Mouse (Mus musculus) lung, adult 2 months (tissue): Measurements from ENCODE around the gene Gid8. TPM values are rescaled to one million over a fixed set of nuclear protein-coding genes. Genes with fewer than 3 reads are reported as not detected.

Experiments
- DNase-seq: peaks from one replicate; pipeline ENCODE4 v3.0.0; 2022
- H3K4me1 ChIP-seq: fragments of 200-500 bp; 2 replicates; pipeline ENCODE4 v1.6.1; 2011; ENCODE audit warnings: low read length; ENCODE audit not compliant: control insufficient read depth, insufficient read depth
- H3K4me3 ChIP-seq: fragments of 200-500 bp; replicated peaks from 2 replicates; pipeline ENCODE3; 2011; ENCODE audit warnings: low read depth, mild to moderate bottlenecking, control low read depth, low read length; ENCODE audit errors: extremely low read depth
- CTCF ChIP-seq: fragments of 200-500 bp; IDR thresholded peaks from 2 replicates; pipeline ENCODE4 v1.5.1; 2011; ENCODE audit warnings: mild to moderate bottlenecking, low read length, control low read depth; ENCODE audit not compliant: insufficient read depth
- POLR2A ChIP-seq: fragments of 200-500 bp; IDR thresholded peaks from 2 replicates; pipeline ENCODE4 v1.6.1; 2011; ENCODE audit warnings: low read depth, mild to moderate bottlenecking, control low read depth, low read length, borderline replicate concordance; ENCODE audit errors: extremely low read depth
- WGBS: fragments of 180-500 bp; shearing (Covaris S2); methylation state at CpG from one replicate; pipeline ENCODE4 v1.1.7; 2018; 5-methylcytosine and 5-hydroxymethylcytosine counted together
- polyA plus RNA-seq: library from polyadenylated mRNA; depleted of rRNA; stranded (reverse); fragments of >200 nt; gene quantifications from 2 replicates; pipeline ENCODE4 v1.2.3, GENCODE M21; 2012; rRNA removed

Gid8 gene
- polyA plus RNA-seq, 1 experiment, result 27.8 TPM

DNA sequence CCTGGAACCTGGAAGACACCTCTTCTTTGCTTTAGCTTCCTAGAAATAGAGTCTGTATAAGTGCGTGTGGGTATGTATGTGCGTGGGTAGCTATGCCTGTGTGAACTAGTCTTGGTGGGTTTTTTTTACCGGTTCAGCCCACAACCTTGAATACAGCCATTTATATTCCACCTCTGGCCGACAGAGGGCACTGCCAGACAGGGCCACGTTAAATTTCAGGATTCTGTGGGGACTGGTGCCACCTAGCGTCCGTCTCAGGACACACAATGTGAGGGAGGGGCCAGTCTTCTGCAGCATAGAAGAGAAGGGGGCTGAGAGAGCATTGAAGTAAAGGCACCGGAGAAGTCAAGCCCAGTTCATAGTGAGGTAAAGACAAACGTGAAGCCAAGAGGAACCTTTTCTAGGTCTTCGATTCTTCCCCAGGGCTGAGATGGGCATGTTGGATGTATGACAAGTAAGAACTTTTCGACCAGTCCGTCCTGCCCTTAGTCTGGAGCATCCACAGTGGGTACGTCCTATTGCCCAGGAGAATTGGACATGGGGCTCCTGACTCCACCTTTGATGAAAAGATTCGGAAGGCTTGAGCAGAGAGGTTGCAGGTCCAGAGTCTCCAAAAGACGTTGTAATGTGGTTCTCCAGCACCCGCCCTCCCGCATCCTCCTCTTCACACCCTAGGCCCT, 35.5 kb downstream of the Gid8 start:
- H3K4me1 ChIP-seq, result no peaks in the 10 kb centered on the region
- peak; percentile 85 for DNase-seq
- H3K4me3 ChIP-seq, result no peak overlapping the region
- no peak for TF ChIP-seq POLR2A
- peak; percentile 100 for TF ChIP-seq CTCF
- 31% methylated on average over 17 of the region's 17 CpGs for WGBS

DNA sequence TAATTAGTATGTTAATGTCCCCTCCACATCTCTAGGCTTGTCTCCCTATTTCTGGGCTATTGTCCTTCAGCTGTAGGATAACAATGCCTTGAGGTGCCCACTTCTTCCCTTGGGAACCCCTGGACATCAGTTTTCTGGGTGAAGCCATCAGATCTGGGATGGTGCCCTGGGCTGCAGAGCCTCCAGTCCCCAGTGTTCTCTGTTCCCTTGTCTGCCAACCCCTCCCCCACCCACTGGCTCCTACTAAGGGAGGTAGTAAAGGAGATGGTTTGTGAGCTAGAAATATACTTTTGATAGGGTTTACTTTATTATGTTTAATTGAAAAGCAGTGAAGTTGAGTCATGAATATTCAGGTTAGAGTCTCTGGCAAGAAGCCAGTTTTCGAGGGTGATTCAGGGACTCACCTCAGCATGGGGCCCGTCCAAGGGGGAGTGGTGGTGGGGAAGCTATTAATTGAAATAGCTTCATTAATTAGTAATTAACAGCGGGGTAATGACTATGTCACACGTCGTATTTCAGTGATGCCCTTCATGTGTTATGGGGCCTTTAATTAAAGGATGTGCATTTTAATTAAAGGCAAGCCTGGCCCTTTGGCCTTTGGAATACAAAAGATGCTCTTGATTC, 36.8 kb downstream of the Gid8 start:
- DNase-seq, result no peak
- Histone ChIP-seq H3K4me3 (no peak overlapping the region), H3K4me1 (no peaks in the 10 kb centered on the region)
- WGBS, result 44% methylated on average over 5 of the region's 5 CpGs
- TF ChIP-seq POLR2A, result no peak
- no peak for TF ChIP-seq CTCF

DNA sequence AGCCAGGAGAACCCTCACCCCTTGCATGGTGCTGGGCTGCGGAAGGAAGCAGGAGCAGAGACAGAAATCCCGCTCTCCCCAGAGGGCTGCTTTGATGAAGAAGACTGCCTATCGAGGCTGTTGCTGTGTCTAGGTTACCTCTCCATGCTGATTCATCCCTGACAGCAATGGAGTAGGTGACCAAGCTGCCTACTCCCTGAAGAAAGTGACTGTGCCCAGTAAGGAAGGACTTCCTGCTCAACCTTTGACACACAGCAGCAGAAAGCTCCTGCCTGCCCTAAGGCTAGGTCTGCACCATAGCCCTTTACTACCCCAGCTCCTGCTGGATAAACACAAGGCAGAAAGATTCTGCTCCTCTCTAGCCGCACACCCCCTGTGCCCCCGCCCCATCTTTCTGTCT, 39.0 kb downstream of the Gid8 start:
- WGBS, result 36% methylated on average over 5 of the region's 5 CpGs
- H3K4me3 ChIP-seq, result no peak overlapping the region
- no peaks in the 10 kb centered on the region for H3K4me1 ChIP-seq
- TF ChIP-seq CTCF (no peak), POLR2A (no peak)
- no peak for DNase-seq

DNA sequence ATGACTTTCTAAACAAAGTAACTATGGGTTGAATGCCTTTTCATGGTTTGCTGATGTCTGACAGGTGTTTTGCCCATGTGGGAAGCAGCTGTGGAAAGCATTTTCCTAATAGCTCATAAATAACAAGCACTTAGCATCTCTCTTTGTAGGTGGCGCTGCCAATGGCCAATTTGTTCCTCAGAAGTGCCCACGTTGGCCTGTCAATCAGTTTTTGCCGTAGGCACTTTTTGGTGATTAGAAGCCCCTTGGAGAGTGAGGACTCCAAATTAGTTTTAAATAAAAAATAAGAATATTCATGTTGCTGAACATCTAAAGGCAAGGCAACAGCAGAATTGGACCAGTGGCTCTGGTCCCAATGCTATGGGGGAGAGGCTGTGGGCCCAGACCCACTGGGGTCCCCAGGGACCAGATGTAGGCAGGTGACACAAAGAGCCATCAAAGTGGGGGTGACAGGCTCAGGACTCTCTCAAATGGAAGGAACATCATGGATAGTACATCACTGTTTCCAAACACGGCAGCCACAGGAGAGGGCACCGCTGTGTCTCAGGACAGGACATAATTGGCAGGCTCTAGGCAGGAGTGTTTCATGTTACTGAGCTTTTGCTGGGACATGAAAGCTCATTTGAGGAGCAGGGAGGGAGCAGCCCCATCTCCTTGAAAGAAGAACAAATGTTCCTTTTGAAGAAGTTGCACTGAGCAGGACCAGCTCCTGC, 45.2 kb downstream of the Gid8 start:
- H3K4me1 ChIP-seq, result no peaks in the 10 kb centered on the region
- WGBS, result 76% methylated on average over 5 of the region's 5 CpGs
- no peak overlapping the region for H3K4me3 ChIP-seq
- TF ChIP-seq POLR2A (no peak), CTCF (no peak)
- DNase-seq, result no peak

- no peak overlapping the region for H3K4me3 ChIP-seq
- 2% methylated on average over 8 of the region's 8 CpGs for WGBS
- no peak for DNase-seq
- H3K4me1 ChIP-seq, result no peaks in the 10 kb centered on the region
- no peak for TF ChIP-seq POLR2A
- no peak for TF ChIP-seq CTCF
Measured at GRCm38 (mm10) chr2:180755896-180756295, 46.0 kb downstream of the Gid8 start.

DNA sequence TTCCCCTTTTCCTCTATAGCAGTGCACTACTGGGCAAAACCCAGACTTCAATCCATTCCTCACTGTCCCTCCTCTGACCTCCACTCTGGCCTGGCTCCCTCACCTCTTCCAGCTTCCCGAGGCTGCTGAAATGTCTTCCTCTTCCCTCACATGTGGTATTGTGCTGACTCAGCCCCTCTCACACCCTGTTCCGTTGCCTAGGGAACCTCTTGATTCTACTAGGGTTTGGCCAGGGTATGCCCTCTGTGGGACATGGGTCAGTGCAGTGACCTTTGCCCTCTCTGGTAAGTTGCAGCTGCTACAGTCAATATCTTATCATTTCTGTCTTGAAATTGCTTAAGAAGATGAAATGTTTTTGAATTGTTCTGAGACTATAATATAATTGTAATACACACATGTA, 46.9 kb downstream of the Gid8 start:
- 35% methylated on average over 2 of the region's 2 CpGs for WGBS
- TF ChIP-seq CTCF (no peak), POLR2A (no peak)
- DNase-seq, result no peak

DNA sequence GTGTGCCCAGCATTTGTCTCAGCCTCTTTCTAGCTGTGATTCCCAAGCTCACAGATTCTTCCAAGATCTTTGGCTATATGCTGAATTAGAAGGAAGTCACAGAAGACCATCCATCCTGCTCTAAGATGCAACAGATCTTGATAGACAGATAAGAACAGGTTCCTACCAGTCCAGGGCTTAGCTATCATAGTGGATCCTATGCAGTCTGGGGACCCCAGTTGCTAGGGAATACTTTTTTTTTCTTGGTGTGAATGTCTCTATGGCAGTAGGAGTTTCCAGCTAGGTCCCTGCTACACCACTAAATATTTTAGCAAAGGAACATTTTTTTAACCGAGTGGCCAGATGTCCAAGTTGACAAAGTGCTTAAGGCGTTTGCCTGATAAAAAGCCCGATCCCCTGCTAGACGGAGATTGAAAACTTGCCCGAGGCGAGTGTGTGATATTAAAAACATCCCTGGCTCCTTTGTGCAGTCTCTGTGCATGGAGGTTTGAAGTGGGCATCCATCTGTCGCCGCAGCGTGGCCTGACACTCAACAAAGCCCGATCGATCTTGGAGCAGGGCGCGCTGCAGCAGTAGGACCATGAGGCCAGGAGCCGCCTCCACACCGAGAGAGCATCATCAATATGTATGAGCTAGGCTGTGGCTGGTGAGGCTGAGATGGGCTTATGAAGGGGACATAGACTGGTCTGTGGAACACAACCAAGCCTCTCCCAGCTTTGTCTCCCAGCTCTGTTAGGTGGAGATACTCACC, 48.8 kb downstream of the Gid8 start:
- Histone ChIP-seq H3K4me3 (no peak overlapping the region), H3K4me1 (no peaks in the 10 kb centered on the region)
- TF ChIP-seq POLR2A (no peak), CTCF (no peak)
- WGBS, result 46% methylated on average over 15 of the region's 15 CpGs
- no peak for DNase-seq

More for the DNA sequence above, 46.9 kb downstream of the Gid8 start:
- H3K4me3 ChIP-seq, result no peak overlapping the region
- no peaks in the 10 kb centered on the region for H3K4me1 ChIP-seq

GRCm38 (mm10) chr2:180764986-180765385, 55.1 kb downstream of the Gid8 start:
- TF ChIP-seq CTCF (no peak), POLR2A (no peak)
- Histone ChIP-seq H3K4me1 (no peaks in the 10 kb centered on the region), H3K4me3 (no peak overlapping the region)
- WGBS, result 78% methylated on average over 11 of the region's 11 CpGs
- DNase-seq, result no peak

- WGBS, result 72% methylated on average over 7 of the region's 7 CpGs
- no peak for TF ChIP-seq POLR2A
- TF ChIP-seq CTCF, result no peak
- H3K4me1 ChIP-seq, result no peaks in the 10 kb centered on the region
- no peak overlapping the region for H3K4me3 ChIP-seq
- no peak for DNase-seq
Measured at GRCm38 (mm10) chr2:180765713-180766112, 55.8 kb downstream of the Gid8 start.

Other genes with a start within 250 kb of the Gid8 start
- gene Ntsr1, start 210.1 kb upstream of the Gid8 start, polyA plus RNA-seq, result not detected in 2 replicates
- gene Mrgbp, start 128.8 kb upstream of the Gid8 start, polyA plus RNA-seq, result 25.4 and 27.6 TPM in 2 replicates
- gene Ogfr, start 120.9 kb upstream of the Gid8 start, polyA plus RNA-seq, result 36.2 and 37.7 TPM in 2 replicates
- 1.6 TPM in 2 replicates for gene Col9a3, start 112.3 kb upstream of the Gid8 start, polyA plus RNA-seq
- 0.05 TPM in 1 of 2 replicates, not detected in the other for gene Tcfl5, start 67.4 kb upstream of the Gid8 start, polyA plus RNA-seq
- 10.9 and 17.4 TPM in 2 replicates for gene Dido1, start 118 bp upstream of the Gid8 start, polyA plus RNA-seq
- gene Slc17a9, start 15.1 kb downstream of the Gid8 start, polyA plus RNA-seq, result 10.1 and 10.2 TPM in 2 replicates
- not detected in 2 replicates for gene Bhlhe23, start 66.8 kb downstream of the Gid8 start, polyA plus RNA-seq
- gene Ythdf1, start 210.8 kb downstream of the Gid8 start, polyA plus RNA-seq, result 28.2 and 42.9 TPM in 2 replicates
- not detected in 2 replicates for gene Birc7, start 218.9 kb downstream of the Gid8 start, polyA plus RNA-seq
- 87.4 and 123 TPM in 2 replicates for gene Nkain4, start 244.6 kb downstream of the Gid8 start, polyA plus RNA-seq